Mouse (Mus musculus): ENCODE measurements at regions not wholly inside any gene's neighbourhood (a gene's known extent, or its start where the extent isn't known, plus 50 kb on each side); places are given as distances from the start of the nearest gene placed in this dataset.

GRCm38 (mm10) chr1:185726324-185726723 lies 271.7 kb downstream of the Slc30a10 start:
- DNase-seq (ENCODE audit: low spot score), result no peak

- DNase-seq (ENCODE audit: low spot score), result no peak
Observed at GRCm38 (mm10) chr1:185726811-185727210, 272.2 kb downstream of the Slc30a10 start.

- DNase-seq (ENCODE audit: low spot score), result peak; percentile 26
Observed at GRCm38 (mm10) chr1:185727749-185728148, 273.1 kb downstream of the Slc30a10 start.

DNA sequence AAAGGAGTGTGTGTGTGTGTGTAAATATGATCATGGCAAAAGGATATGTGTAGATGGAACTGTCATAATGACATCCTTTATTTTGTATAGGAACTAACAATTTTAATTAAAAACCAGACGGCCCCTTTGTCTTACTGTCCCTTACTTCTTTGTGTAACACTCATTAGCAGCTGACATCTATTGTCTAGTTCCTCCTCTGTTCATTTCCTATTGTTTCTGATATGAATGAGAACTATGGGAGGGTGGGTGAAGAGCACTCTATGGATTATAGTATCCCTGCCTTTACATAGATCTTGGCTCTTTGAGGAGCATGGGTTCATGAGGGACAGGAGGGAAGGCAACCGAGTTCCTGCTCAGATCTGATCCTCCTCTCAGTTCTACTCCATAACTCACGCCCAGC lies 273.8 kb downstream of the Slc30a10 start:
- DNase-seq (ENCODE audit: low spot score), result peak; percentile 57

GRCm38 (mm10) chr1:185731062-185731461 lies 276.4 kb downstream of the Slc30a10 start:
- DNase-seq (ENCODE audit: low spot score), result no peak

GRCm38 (mm10) chr1:185736773-185737172 lies 282.1 kb downstream of the Slc30a10 start:
- DNase-seq (ENCODE audit: low spot score), result no peak

DNA sequence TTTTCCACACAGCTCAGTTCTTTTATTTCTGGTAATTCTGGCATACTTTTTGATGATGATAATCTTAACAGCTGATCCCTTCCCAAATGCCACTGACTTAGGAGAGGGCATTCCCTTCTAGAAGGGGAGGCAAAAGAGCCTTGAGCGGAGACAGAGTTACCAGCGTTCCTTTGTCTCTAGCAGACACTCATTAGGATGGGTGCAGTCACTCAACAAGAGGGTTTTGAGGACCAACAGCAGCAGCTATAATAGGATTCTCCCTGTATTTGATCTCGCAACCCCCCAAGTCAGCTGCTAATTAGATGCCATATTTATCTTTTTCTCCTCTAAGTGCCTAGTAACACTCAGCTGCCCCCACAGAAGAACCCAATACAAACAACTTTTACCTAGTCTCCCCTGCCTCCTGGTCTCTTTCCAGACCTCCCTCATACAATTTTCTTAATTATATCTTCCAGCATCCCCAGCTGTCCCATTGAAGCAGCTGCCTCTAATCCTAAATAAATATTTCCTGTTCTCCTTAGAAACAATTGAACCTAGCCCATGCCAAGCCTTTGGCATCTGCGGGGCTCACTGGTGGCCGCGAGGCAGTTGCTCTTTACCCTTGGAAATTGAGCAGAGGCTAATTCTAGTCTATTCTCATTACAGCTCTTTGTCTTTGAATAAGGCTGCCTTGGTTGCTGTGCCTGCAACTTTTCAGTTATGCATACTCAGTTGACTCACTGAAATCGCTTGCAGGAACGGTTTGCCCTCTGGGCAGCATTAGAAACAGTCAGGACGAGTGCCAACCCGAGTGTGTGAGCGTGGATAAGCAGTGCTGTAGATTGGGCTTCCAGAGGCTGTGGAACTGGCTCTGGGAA lies 286.6 kb downstream of the Slc30a10 start:
- DNase-seq (ENCODE audit: low spot score), result no peak

- no peak for DNase-seq (ENCODE audit: low spot score)
Observed at GRCm38 (mm10) chr1:185749251-185749650, 294.6 kb downstream of the Slc30a10 start.

- peak; percentile 46 for DNase-seq (ENCODE audit: low spot score)
Observed at GRCm38 (mm10) chr1:185754486-185755290, 300.0 kb downstream of the Slc30a10 start.

DNA sequence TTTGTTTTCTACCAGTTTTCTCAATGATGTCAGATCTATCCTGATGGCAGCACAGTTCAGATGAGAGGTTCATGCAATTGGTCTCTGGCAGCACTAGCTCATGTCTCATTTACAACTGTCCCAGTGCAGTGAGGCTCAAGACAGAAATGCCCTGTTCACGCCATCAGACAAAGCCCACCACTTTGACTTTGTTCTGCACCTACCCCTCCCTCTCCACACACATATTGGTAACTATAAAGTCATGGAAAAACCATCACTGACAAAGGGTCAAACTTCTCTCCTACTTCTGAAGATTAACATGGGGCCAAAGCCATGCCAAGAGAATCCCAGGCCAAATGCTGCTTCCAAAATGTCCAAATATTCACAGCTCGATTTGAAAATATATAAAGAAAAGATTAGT lies 302.7 kb downstream of the Slc30a10 start:
- DNase-seq (ENCODE audit: low spot score), result no peak

GRCm38 (mm10) chr1:185774202-185774601 lies 319.6 kb downstream of the Slc30a10 start:
- no peak for DNase-seq (ENCODE audit: low spot score)

GRCm38 (mm10) chr1:185779604-185780003 lies 325.0 kb downstream of the Slc30a10 start:
- no peak for DNase-seq (ENCODE audit: low spot score)

DNA sequence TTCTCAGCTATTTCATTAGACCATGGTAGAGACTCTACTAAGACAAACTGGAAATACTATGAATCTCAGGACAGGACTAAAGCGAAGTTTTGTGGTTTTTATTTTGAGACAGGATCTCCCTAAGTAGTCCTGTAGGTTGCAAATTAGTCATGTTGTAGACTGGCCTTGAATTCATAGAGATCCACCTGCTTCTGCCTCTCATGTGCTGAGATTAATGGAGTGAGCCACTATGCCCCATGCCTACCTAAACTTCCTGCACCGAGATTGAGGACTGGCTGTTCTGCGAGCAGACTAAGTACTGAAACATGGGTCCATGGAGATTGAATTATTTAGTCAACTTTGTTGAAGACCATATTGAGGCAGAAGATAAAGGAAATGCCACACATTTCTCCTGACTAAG lies 315.0 kb downstream of the Lyplal1 start:
- no peak for DNase-seq (ENCODE audit: low spot score)

DNA sequence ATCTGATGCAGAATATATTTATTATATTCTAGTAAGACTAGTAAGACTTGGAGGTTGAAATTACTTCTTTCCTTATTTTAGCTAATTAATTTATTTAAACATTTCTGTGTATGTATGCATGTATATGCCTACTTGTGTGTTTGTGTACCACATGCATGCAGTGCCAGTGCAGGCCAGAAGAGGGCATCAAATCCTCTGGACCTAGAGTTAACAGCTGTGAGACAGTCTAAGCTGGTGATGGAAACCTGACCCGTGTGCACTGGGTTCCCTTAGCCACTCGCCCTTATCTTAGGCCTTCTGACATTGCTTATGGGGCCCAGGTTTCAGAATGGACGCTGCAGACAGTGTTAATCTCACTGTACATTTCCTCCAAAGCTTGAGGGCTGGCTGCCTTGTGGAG lies 302.2 kb downstream of the Lyplal1 start:
- DNase-seq (ENCODE audit: low spot score), result no peak

- DNase-seq (ENCODE audit: low spot score), result no peak
Observed at GRCm38 (mm10) chr1:185819044-185819443, 298.1 kb downstream of the Lyplal1 start.

GRCm38 (mm10) chr1:185822241-185822640 lies 294.9 kb downstream of the Lyplal1 start:
- no peak for DNase-seq (ENCODE audit: low spot score)

DNA sequence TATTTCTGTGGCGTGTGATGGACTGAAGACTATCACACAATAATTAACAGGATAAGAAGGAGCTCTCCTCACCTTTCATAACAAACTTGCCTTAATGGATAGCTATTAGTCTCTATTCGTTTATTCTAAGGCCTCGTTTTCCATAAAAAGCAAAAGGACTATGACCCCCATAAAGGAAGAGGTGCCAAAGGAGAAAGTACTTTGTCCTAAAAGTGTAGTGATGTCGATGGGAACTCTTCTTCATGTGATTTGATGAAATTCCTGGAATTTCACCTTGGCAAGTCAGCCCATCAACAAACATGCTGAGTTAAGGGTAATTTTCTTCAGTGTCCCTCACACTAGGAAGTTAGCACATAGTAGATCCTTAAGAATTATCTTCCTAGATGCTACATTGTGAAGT lies 293.9 kb downstream of the Lyplal1 start:
- no peak for DNase-seq (ENCODE audit: low spot score)

DNA sequence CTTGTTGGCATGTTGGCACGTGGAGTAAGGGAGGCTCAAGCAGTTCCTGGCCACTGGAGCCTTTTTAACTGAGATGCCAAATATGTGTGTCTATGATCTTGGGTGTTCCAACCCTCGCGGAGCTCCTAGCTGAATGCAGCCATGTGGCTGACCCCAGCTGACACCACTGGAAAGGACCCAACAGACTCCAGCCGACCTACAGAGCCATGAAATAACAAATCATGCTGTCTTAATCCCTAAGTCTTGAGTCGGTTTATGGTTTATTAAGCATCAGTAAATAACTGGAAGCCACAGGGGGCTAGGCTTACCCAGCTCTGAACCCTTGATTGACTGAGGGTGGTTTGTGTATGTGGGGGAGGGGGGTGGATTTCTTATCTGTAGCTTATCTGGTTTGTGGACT lies 293.2 kb downstream of the Lyplal1 start:
- peak; percentile 51 for DNase-seq (ENCODE audit: low spot score)

DNA sequence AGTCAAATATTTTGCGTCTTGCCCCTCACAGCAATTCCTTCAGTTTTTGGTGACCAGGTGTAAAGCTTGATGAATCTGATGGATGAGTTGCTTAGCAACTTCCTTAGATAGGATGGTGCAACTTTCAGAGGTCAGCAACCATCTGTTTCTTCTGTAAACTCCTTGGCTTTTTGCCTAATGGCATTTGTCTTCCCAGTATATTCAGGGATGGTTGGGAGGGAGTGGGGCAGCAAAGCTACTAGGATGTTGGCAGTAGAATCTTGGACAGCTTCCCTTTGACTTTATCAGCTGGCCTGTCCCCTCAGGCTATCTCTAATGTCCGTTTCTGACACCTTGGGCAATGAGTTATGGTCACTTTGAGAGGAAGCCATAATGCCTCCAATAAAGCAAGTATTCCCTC lies 289.1 kb downstream of the Lyplal1 start:
- DNase-seq (ENCODE audit: low spot score), result no peak

- no peak for DNase-seq (ENCODE audit: low spot score)
Observed at GRCm38 (mm10) chr1:185828486-185828885, 288.6 kb downstream of the Lyplal1 start.

DNA sequence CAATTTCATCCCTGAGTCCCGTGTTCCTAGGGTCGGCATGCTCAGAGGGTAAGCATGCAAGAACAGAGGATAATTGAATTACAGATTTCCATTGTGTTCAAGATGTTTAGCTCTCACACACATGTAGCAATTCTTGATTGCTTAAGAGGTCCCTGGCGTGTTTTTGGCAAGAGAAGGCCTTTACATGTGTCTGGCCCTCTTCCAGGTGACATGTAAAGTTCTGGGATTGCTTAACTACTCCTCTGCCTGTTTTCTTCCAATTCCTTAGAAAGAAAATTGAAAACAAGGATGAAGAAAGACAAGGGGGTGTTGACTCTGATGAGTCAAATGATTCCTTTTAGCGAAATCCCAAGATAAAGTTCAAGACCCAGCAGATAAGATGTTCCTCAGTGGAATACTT lies 285.1 kb downstream of the Lyplal1 start:
- no peak for DNase-seq (ENCODE audit: low spot score)

DNA sequence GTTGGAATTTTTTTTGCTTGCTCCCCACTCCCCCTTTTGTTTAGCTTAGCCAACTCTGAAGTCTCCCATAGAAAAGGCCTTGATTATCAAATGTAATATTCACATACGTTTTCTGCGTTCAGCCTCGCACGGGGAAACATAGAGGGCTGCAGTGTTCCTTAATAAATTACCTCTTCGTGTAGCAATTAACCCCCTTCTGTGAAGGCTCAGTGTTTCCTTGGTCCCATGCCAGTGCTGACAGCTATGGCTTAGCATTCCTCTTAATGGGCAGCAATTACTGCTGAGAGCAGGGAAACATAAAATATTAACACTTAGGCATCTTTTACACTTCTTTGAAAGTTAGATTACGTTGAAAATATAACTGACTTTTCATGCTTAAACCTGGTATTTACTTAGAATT lies 282.9 kb downstream of the Lyplal1 start:
- peak; percentile 34 for DNase-seq (ENCODE audit: low spot score)

- no peak for DNase-seq (ENCODE audit: low spot score)
Observed at GRCm38 (mm10) chr1:185836632-185837281, 280.4 kb downstream of the Lyplal1 start.
